Mouse (Mus musculus) central nervous system, embryonic 14 days (tissue): ENCODE results near the gene Kras. TPM values are rescaled to one million over a fixed set of nuclear protein-coding genes. Genes with fewer than 3 reads are reported as not detected.

Source experiments
- polyA plus RNA-seq: library from polyadenylated mRNA; depleted of rRNA; stranded (reverse); fragments of >200 nt; gene quantifications from 2 replicates; pipeline ENCODE4 v1.2.3, GENCODE M21; 2012; rRNA removed

Gene Kras
- 41.9 and 48.6 TPM in 2 replicates for polyA plus RNA-seq

DNA sequence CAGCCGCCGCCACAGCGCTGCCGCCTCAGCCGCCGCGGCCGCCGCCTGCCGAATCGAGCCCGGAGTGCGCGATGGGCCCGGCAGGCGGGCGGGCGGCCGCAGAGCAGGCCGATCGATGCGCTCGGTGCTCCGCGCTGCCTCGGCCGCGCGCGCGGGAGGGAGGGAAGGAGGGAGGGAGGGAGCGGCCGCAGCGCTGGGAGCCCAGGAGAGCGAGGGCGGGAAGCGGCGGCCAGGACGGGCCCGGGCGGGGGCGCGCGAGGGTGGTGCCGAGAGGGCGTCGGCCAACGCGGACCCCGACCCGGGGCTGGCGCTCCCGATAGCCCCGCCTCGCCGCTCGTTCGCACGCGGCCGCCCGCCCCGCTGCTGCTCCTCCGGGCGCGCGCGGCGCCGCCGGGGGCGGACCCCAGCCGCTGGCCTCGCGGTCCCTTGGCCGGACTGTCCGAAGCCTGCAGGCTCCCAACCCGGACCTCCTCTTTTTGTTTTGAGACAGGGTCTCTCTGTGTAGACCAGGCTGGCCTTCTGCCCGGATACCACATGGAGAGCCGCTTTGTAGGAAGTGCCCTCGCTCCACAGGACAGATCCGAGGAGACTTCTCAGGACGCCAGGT is at the start of gene Kras:
Gene Kras (minus strand): TSS at position 55 of the 607 bp plus-strand sequence.

DNA sequence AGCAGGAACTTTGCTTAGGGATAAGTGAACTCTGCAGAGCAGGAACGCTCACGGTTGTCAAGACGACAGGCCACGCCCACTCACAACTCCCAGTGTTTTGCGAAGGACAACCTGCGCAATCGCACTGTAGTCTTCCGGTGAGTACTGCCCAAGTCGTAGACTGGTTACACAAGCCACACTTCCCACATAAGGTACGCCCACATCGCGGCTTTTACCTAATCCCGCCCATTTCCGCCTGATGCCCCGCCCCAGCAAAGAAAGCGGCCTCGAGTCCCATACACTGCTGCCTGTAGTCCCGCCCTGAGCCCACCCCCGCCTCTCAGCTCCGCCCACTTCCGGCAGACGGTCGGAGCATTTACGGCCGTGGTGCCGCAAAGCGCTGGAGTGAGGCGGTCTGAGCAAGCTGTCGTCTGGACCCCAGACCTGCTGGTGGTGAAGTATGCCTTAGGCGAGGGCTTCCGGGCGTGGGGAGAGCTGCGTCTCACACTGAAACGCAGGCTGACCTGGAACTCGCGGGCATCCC is 39.2 kb downstream of the Kras start, which contains the start of the genes Casc1 and Etfrf1:
Gene Casc1 (minus strand): TSS at position 190 of the 523 bp plus-strand sequence.
Gene Etfrf1 (plus strand): TSS at position 319 of the 523 bp plus-strand sequence.

Other genes starting within 250 kb of the Kras start
- gene Bcat1, start 174.1 kb downstream of the Kras start, polyA plus RNA-seq = 26.5 and 27.1 TPM in 2 replicates
- 1.6 and 1.7 TPM in 2 replicates for gene Lrmp, start 134.6 kb downstream of the Kras start, polyA plus RNA-seq
- 1.6 and 1.7 TPM in 2 replicates for gene Casc1, start 39.2 kb downstream of the Kras start, polyA plus RNA-seq
- 17.1 and 17.3 TPM in 2 replicates for gene Etfrf1, start 39.1 kb downstream of the Kras start, polyA plus RNA-seq